In the genomic region with DNA sequence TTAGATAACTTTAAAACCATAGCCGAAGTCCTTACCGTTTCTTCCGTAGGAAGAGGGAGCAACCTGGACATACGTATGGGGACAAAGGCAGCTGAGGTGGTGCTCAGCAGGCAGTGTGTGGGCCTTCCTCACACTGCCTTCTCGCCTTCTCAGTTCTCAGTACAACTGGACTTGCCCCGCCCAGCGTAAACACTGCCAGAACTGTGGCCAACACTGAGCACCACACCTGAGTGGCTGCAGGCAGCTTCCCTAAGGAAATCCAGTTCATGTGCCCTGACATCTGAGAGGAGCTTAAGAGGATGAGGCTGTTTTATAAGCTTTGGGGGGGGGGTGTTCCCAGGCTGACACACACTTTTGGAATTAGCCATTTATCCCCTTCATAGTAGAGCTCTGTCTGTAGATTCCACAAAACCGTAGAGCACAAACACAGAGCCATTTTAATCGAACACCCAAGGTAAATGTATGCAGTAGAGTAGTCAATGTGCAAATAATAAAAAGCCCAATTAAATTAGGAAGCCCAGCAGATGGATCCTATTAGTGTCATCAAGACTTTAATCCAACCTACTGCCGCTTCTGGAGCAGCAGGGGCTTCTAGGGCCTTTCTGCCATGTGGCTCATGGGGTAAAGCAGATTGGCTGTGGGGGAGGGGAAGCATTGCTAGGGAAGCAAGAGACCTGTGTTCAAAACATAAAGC, we compare ENCODE assay signal across 13 mouse cellular contexts. TPM values are rescaled to one million over a fixed set of nuclear protein-coding genes. Genes with fewer than 3 reads are reported as not detected.
DNase-seq lines count a peak whose midpoint lies in the region; ATAC-seq and TF ChIP-seq lines count a peak whose summit lies in the region.
"Had no signal": no experiment of that assay in that cellular context is flagged by ENCODE, and none has a peak within 500 bp of the region (broad histone marks: within the 10 kb centered on the region; RNA-seq: fewer than 3 reads in every experiment).

No protein-coding gene starts in this region.

- H3K9me3 ChIP-seq in forebrain, embryonic 14.5 days (replicated peaks; ENCODE audit: control insufficient read depth, low read length): no peaks in the 10 kb centered on the region
- H3K9me3 ChIP-seq in forebrain, postnatal 0 days (ENCODE audit: low read length): no peaks in the 10 kb centered on the region
- no peaks in the 10 kb centered on the region for H3K9me3 ChIP-seq in midbrain, embryonic 10.5 days (replicated peaks)
- H3K9me3 ChIP-seq in midbrain, embryonic 13.5 days: no peaks in the 10 kb centered on the region
- H3K9me3 ChIP-seq in limb, embryonic 11.5 days (ENCODE audit: control insufficient read depth, low read length): no peaks in the 10 kb centered on the region
- H3K9me3 ChIP-seq: megakaryocyte, embryonic 14.5 days had no signal

- no peak overlapping the region for H3K9ac ChIP-seq in forebrain, embryonic 14.5 days (ENCODE audit: low read length)
- no peak overlapping the region for H3K9ac ChIP-seq in forebrain, postnatal 0 days
- H3K9ac ChIP-seq in midbrain, embryonic 13.5 days (replicated peaks): no peak overlapping the region
- no peak overlapping the region for H3K9ac ChIP-seq in limb, embryonic 11.5 days (ENCODE audit: low read length)

- H3K27ac ChIP-seq in forebrain, embryonic 14.5 days (ENCODE audit: low read depth, low read length): peak overlapping the region; percentile 27; the same call in 1 of the 2 replicates
- no peak overlapping the region for H3K27ac ChIP-seq in forebrain, postnatal 0 days (ENCODE audit: low read depth, low read length)
- H3K27ac ChIP-seq in midbrain, embryonic 10.5 days (replicated peaks): peak overlapping the region; percentile 17; the same call in 1 of the 2 replicates
- no peak overlapping the region for H3K27ac ChIP-seq in midbrain, embryonic 13.5 days
- peak overlapping the region; percentile 57 for H3K27ac ChIP-seq in limb, embryonic 11.5 days (replicated peaks; ENCODE audit: low read depth, low read length)
- H3K27ac ChIP-seq: layer of hippocampus, adult 2 months had no signal

- no peaks in the 10 kb centered on the region for H3K4me1 ChIP-seq in forebrain, embryonic 14.5 days (ENCODE audit: control insufficient read depth, insufficient read depth, low read length)
- no peaks in the 10 kb centered on the region for H3K4me1 ChIP-seq in forebrain, postnatal 0 days (ENCODE audit: insufficient read depth)
- peaks cover 13% of the 10 kb centered on the region for H3K4me1 ChIP-seq in midbrain, embryonic 10.5 days
- 0 out of 2 replicates have a peak, but pooled peaks cover 2% of the 10 kb centered on the region for H3K4me1 ChIP-seq in midbrain, embryonic 13.5 days (replicated peaks)
- peaks cover 17% of the 10 kb centered on the region for H3K4me1 ChIP-seq in limb, embryonic 11.5 days (ENCODE audit: control insufficient read depth, insufficient read depth, low read length)
- H3K4me1 ChIP-seq: megakaryocyte, embryonic 14.5 days had no signal

- 62% methylated on average over 10 of the region's 10 CpGs for WGBS in forebrain, embryonic 14.5 days
- WGBS in forebrain, postnatal 0 days: 65% methylated on average over 10 of the region's 10 CpGs
- WGBS in midbrain, embryonic 10.5 days: 75% methylated on average over 10 of the region's 10 CpGs
- 69% methylated on average over 10 of the region's 10 CpGs for WGBS in midbrain, embryonic 13.5 days
- 28% methylated on average over 10 of the region's 10 CpGs for WGBS in limb, embryonic 11.5 days

- peak; percentile 52 for DNase-seq in forebrain, embryonic 14.5 days (ENCODE audit: low spot score)
- no peak for DNase-seq in forebrain, postnatal 0 days
- no peak for DNase-seq in midbrain, embryonic 10.5 days (ENCODE audit: low spot score)
- peak; percentile 75 for DNase-seq in limb, embryonic 11.5 days (ENCODE audit: low spot score)
- DNase-seq in yolk sac, embryonic 10.5 days (ENCODE audit: low spot score): no peak
- no peak for DNase-seq in adrenal gland, adult 8-10 months
- no peak for DNase-seq in urinary bladder, adult 18-20 months (ENCODE audit: low spot score in 2 of 2)
- DNase-seq: kidney, adult 18-20 months; liver had no signal

- ATAC-seq in forebrain, embryonic 14.5 days: peak; percentile 50; the same call in 1 of the 2 replicates
- no peak for ATAC-seq in forebrain, postnatal 0 days
- no peak for ATAC-seq in midbrain, embryonic 13.5 days
- ATAC-seq in limb, embryonic 11.5 days (ENCODE audit: insufficient number of reproducible peaks, low FRiP score, low TSS enrichment, low read depth): peak; percentile 36; the same call in 1 of the 2 replicates

- H3K27me3 ChIP-seq in forebrain, embryonic 14.5 days (replicated peaks; ENCODE audit: control insufficient read depth, insufficient read depth, low read length): no peaks in the 10 kb centered on the region
- H3K27me3 ChIP-seq in forebrain, postnatal 0 days (ENCODE audit: insufficient read depth, low read length): no peaks in the 10 kb centered on the region
- no peaks in the 10 kb centered on the region for H3K27me3 ChIP-seq in midbrain, embryonic 10.5 days (ENCODE audit: low read depth, poor library complexity, severe bottlenecking)
- no peaks in the 10 kb centered on the region for H3K27me3 ChIP-seq in midbrain, embryonic 13.5 days
- no peaks in the 10 kb centered on the region for H3K27me3 ChIP-seq in limb, embryonic 11.5 days (ENCODE audit: control insufficient read depth, insufficient read depth, low read length)

- TF ChIP-seq CTCF in forebrain, postnatal 0 days (IDR thresholded peaks at IDR 0.05; ENCODE audit: low read depth): no peak

- H3K4me2 ChIP-seq in forebrain, embryonic 14.5 days (ENCODE audit: low read length): no peak overlapping the region
- H3K4me2 ChIP-seq in forebrain, postnatal 0 days (ENCODE audit: low read depth): no peak overlapping the region
- H3K4me2 ChIP-seq in midbrain, embryonic 13.5 days (replicated peaks): no peak overlapping the region
- H3K4me2 ChIP-seq in limb, embryonic 11.5 days (ENCODE audit: low read depth, severe bottlenecking): no peak overlapping the region

- H3K36me3 ChIP-seq in forebrain, embryonic 14.5 days (ENCODE audit: control insufficient read depth, insufficient read depth, low read length): no peaks in the 10 kb centered on the region
- H3K36me3 ChIP-seq in forebrain, postnatal 0 days (ENCODE audit: insufficient read depth): no peaks in the 10 kb centered on the region
- H3K36me3 ChIP-seq in midbrain, embryonic 10.5 days: no peaks in the 10 kb centered on the region
- no peaks in the 10 kb centered on the region for H3K36me3 ChIP-seq in midbrain, embryonic 13.5 days
- no peaks in the 10 kb centered on the region for H3K36me3 ChIP-seq in limb, embryonic 11.5 days (ENCODE audit: control insufficient read depth, insufficient read depth, low read length)

- no peak overlapping the region for H3K4me3 ChIP-seq in forebrain, embryonic 14.5 days (ENCODE audit: low read depth, low read length)
- no peak overlapping the region for H3K4me3 ChIP-seq in forebrain, postnatal 0 days (ENCODE audit: low read depth, low read length)
- no peak overlapping the region for H3K4me3 ChIP-seq in midbrain, embryonic 10.5 days
- H3K4me3 ChIP-seq in midbrain, embryonic 13.5 days (replicated peaks): no peak overlapping the region
- H3K4me3 ChIP-seq in limb, embryonic 11.5 days (ENCODE audit: low read depth, low read length): no peak overlapping the region
- H3K4me3 ChIP-seq: layer of hippocampus, adult 2 months; megakaryocyte, embryonic 14.5 days had no signal

RNA-seq across cellular contexts. Expression of a gene that starts 46.9 kb away (rescaled TPM):
- polyA plus RNA-seq in forebrain, embryonic 14.5 days (2014; fragmentation: Nextera tagmentation; extraction: Ambion mirVana): 51.6 and 62.2 TPM in 2 replicates
- 47.7 and 54.7 TPM in 2 replicates for total RNA-seq in forebrain, postnatal 0 days (2014; rRNA removed)
- 12.0 and 18.5 TPM in 2 replicates for polyA plus RNA-seq in forebrain, postnatal 0 days (2015; fragmentation: Nextera tagmentation; extraction: Ambion mirVana)
- 42.1 and 45.2 TPM in 2 replicates for polyA plus RNA-seq in midbrain, embryonic 10.5 days (2016; fragmentation: Nextera tagmentation; extraction: Ambion mirVana)
- 49.5 and 53.1 TPM in 2 replicates for polyA plus RNA-seq in midbrain, embryonic 13.5 days (2015; fragmentation: Nextera tagmentation; extraction: Ambion mirVana)
- polyA plus RNA-seq in limb, embryonic 11.5 days (2014; fragmentation: Nextera tagmentation; extraction: Ambion mirVana): 57.3 and 57.6 TPM in 2 replicates
- total RNA-seq in adrenal gland, adult 8-10 months (2022): 10 to 100 TPM; 44.2 to 48.8 (median 47.7) TPM

RNA-seq across cellular contexts. Expression of a gene that starts 52.1 kb away (rescaled TPM):
- 44.7 and 51.7 TPM in 2 replicates for polyA plus RNA-seq in forebrain, embryonic 14.5 days (2014; fragmentation: Nextera tagmentation; extraction: Ambion mirVana)
- 28.4 and 74.1 TPM in 2 replicates for total RNA-seq in forebrain, postnatal 0 days (2014; rRNA removed)
- polyA plus RNA-seq in forebrain, postnatal 0 days (2015; fragmentation: Nextera tagmentation; extraction: Ambion mirVana): 106 and 110 TPM in 2 replicates
- polyA plus RNA-seq in midbrain, embryonic 10.5 days (2016; fragmentation: Nextera tagmentation; extraction: Ambion mirVana): 1,146 and 1,287 TPM in 2 replicates
- 83.3 and 117 TPM in 2 replicates for polyA plus RNA-seq in midbrain, embryonic 13.5 days (2015; fragmentation: Nextera tagmentation; extraction: Ambion mirVana)
- 295 and 359 TPM in 2 replicates for polyA plus RNA-seq in limb, embryonic 11.5 days (2014; fragmentation: Nextera tagmentation; extraction: Ambion mirVana)
- total RNA-seq in adrenal gland, adult 8-10 months (2022): 10 to 100 TPM; 11.0 to 25.5 (median 15.2) TPM
- polyA plus RNA-seq: C2C12 had no signal

Comparison
In these comparisons a context has a peak if more than half of its experiments do, and no peak if none do; other contexts are left out.
1. ATAC-seq: peak in forebrain, embryonic 14.5 days (single experiment) and limb, embryonic 11.5 days (single experiment); none in forebrain, postnatal 0 days (single experiment) and midbrain, embryonic 13.5 days (single experiment).
2. DNase-seq: peak in forebrain, embryonic 14.5 days (single experiment) and limb, embryonic 11.5 days (single experiment); none in forebrain, postnatal 0 days (single experiment), midbrain, embryonic 10.5 days (single experiment), yolk sac, embryonic 10.5 days (single experiment), adrenal gland, adult 8-10 months (single experiment) and urinary bladder, adult 18-20 months (0 of 2).
3. H3K27ac ChIP-seq: peak in forebrain, embryonic 14.5 days (single experiment), midbrain, embryonic 10.5 days (single experiment) and limb, embryonic 11.5 days (single experiment); none in forebrain, postnatal 0 days (single experiment) and midbrain, embryonic 13.5 days (single experiment).